Mouse (Mus musculus) cerebellum, adult 9-10 months (tissue): ENCODE data around the gene Ier5.

ENCODE experiments used
- DNase-seq: peaks from one replicate; pipeline ENCODE4 v3.0.0; 2022

The Ier5 gene

DNA sequence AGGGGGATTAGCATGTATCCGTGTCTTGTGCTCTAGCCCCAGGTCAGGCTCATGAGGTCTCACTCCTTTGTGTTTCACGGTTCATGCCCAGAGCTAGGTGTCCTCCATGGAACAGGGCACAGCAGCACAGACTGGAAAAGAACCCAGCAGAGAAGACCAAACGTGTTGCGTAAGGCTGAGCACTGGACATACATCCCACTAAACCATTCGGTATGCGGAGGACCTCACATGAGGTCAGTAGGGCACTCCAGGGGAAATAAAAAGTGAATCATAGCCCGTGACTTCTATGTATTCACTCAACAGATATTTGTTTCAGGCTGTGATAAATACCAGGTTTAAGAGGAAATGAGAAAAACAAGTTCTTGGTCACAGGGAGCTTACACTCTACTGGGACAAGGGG is 23.6 kb downstream of the Ier5 start:
- no peak for DNase-seq

DNA sequence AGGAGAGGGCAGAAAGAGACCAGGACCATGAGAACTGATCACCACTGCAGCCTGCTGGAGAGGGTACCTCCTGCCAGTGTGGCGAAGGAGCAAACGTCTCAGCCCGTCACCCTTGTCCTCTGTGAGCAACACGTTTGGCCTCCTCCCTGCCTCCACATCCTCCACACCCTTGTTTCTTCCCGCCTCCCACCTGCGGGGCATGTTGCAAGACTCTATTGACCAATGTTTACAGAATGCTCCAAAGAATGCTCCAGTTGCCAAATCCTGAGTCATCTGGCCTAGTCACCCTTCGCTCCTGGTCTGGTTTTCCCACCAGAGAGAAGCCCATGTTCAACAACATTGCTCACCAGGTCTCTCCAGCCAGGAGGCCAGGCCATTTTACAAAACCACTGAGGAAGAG is 24.6 kb downstream of the Ier5 start:
- no peak for DNase-seq

DNA sequence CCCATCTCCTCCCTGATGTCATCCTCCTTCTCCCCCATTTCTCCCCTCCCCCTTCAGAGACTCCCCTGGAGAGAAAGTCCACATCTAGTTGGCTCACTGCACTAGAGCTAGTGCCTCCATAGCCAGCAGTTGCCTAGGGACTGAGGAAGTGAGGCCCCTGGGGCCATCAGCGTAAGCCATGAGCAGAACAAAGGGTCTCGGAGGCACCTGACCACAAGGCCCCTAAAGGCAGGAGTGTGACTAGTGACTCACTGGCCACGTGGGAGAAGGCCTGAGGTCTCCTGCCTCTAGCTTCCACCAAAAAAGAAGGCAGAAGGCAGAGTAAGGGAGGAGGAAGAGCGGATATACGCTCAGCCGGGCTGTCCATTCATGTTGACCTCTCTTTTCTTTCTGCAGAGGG is 25.5 kb downstream of the Ier5 start:
- DNase-seq, result no peak

DNA sequence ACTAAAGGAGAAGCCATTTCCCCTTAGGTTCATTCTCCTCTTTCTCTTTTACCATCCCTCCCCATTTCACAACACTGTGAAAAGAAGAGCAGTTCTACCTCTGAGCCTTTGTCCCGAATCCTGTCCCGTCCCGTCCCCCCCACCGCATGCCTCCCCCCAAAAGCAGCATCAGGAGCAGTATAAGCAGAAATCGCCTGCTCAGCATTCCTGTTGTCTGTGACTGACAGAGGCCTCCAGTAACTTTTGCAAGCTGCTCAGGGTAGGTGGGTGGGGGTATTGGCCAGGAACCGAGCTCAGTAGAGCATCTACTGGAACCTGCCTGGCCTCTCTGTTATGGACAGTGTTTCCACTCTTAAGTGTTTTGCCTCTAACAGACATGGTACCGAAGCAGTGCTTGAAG is 26.3 kb downstream of the Ier5 start:
- DNase-seq, result no peak

DNA sequence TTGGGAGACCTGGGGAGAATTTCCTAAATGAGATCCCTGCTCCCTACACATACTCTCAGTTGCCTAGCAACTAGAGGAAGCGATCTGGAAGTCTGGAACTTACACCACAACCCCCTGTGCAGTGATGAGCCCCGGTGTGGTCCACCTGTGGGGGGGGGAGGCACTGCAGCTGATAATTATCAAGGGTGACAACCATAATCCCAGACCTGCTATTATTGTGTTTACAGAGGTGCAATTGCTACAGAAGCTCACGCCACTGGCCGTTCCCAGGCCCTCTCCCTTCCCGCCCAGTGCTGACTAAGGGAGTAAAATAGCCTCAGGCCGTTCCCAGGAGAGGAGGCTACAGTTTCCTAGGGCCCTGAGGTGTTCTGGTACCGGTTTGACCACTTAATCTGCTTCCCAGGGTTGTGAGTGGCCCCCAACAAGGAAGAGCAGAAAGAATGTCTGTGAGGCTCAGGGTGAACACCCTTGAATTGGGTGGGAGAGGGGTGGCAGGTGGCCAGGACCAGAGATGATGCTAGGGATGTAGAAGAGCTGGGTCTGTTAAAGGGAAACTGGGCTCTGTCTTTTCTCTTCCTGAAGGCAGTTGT is 28.1 kb downstream of the Ier5 start:
- DNase-seq, result no peak

DNA sequence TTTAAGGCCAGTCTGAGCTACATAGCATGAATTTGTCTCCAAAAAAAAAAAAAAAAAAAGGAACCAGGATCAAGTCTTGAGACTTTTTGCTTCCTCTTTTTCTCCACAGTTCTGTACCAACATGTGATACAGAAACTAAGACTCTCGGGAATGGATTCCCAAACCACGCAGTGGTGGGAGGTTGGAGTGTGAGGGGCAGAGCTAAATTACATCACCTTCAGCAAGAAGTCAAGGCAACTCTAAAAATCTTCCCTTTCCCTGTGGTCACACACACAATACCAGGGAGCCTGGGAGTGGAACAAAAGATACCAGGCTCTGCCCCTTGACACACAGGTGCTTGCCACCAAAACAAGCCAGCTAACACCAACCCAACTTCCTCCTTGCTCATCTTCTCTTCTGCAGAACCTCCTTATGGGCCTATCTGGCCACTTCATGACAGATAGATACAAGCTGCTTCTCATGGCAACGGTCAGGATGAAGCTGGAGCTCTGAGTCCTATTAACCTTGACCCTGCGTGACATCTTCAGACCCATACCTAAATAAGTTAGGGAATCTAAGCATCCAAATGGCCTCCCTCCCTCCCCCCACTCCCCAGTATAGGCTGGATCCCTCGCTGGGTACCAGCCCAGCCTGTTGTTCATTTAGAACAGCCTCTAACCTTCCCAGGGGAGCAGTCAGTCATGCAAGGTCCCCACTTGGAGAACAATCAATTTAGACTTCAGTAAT is 28.7 kb downstream of the Ier5 start:
- no peak for DNase-seq

DNA sequence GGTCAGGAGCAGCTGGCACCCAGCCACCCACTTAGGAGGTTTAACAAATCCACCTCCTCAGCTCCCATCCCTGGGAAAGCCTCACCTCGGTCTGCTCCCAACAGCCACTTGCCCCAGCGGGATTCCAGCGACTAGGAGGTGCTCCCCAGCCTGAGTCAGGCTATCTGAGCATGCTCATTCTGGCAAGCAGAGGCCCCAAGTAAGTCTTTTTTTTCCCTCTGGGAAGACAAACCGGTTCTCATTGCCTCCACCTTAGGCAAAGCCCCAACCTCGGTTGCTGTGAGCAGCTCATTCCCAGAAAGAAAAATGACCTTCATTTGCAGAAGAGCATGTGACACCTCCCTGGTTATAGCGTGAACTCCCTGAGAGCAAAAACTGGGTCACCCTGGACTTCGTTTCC is 29.7 kb downstream of the Ier5 start:
- no peak for DNase-seq

DNA sequence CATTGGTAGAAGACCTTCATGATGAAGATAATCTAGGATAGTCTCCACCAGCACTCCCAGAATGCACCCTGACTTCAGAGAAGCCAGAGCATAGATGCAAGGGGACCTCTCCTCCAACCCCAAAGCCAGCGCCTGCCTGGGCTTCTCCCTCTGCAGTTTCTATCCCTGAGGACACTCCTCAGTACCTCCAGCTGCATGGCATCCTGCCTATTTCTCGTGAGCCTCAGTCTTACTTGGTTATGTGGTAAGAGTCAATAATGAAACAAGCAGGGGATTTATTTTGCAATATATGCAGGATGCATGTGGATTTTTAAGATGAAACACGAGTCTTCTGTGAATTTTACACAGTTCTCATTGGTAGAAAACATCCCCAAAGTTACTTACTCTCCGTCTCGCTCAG is 33.2 kb downstream of the Ier5 start:
- no peak for DNase-seq

DNA sequence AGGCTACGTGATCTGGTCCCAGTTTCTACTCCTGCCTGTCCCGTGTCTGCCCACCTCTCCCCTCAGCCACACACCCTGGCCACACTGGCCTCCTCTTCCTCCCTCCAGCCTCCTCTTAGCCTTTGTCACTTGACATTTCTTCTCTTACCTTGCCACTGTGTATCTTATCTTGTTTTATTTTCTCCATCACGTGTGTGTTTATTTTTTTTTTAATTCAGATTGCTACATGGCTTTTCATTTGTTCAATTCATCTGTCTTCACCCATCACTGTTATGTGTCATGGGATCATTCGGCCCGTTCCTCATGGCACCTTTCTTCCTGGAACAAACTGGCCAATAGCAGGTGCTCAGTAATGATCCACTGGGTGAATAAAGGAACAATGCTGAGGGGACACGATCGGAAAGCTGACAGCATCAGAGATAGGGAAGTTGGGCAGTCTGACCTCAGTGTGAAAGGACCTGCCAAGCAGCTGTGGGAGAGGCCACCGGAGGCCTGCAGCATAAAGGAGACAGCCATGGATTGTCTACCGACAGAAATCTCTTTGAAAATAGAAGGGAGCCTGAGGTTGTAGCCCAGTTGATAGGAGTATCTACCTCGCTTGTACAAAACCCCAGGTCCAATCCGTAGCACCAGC is 34.3 kb downstream of the Ier5 start:
- no peak for DNase-seq

DNA sequence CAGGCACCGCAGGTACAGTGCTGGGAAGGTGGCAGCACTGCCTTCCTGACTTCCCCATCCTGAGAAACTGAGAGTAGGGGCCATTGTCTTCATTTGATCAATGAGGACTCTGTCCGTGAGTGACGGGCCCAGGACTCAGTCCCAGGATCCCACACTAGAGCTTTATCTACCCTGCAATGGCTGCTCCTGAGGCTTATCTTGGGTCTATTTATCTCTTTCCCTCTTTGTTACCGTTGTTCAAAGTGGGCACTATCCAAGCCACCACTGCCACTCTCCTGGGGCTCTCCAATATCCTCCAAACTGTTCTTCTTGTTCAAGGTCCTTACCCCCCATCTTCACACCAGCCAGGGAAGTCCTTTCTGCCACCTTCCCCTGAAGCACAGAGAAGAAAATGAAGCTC is 34.8 kb downstream of the Ier5 start:
- DNase-seq, result no peak

DNA sequence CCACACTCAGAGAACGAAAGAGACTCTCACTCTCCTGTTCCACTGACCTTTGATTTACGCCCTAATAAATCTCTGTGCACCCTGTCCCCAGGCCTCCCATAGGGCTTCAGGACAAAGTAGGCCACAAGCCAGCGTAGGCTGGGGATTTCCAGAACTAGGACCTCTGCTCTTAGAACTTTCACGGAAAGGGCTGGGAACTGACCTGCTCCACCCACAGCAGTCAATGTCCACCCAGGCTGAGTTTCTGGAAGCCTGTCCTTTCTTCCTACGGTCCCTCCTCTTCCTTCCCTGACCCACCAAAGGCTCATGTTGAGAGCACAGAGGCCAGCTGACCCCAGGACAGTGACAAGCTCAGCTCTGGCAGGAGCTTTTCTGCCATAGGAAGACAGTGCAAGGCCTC is 35.3 kb downstream of the Ier5 start:
- DNase-seq, result no peak

DNA sequence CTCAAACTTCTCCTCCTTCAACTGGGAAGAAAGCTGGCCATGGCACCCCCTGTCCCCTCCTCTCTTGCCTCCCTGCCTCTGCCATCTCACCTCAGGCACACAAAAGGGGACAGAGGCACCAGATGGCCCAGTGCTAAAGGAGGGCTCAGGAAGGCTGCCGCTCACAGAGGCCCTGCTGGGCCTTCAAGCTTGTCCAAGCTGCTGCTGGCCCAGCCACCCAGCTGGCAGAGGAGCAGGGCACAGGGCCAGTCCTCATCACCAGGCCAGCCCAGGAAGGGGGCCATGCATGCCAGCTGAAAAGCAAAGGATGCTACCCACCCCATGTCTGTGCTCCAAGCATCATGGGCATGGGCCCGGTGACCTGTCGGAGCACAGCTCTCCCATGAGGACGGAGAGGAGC is 36.5 kb downstream of the Ier5 start:
- DNase-seq, result peak; percentile 91

DNA sequence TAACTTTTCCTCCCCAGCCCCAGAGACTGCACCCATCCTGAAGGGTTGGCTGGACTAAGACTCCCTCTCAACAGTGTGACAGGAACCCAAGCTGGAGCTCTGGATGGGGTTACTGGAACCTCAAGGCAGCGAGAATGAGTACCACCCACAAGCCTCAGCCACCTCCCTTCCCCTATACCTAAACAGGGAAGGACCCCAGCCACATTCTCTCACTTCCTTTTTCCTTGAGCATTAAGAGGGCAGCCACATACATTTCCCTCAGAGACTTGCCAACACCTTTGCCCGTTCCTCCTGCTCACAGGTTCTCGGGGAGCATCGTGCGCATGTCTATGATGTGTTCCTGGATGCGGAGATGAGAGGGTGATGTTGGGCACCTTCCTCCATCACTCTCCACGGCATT is 37.4 kb downstream of the Ier5 start:
- no peak for DNase-seq

DNA sequence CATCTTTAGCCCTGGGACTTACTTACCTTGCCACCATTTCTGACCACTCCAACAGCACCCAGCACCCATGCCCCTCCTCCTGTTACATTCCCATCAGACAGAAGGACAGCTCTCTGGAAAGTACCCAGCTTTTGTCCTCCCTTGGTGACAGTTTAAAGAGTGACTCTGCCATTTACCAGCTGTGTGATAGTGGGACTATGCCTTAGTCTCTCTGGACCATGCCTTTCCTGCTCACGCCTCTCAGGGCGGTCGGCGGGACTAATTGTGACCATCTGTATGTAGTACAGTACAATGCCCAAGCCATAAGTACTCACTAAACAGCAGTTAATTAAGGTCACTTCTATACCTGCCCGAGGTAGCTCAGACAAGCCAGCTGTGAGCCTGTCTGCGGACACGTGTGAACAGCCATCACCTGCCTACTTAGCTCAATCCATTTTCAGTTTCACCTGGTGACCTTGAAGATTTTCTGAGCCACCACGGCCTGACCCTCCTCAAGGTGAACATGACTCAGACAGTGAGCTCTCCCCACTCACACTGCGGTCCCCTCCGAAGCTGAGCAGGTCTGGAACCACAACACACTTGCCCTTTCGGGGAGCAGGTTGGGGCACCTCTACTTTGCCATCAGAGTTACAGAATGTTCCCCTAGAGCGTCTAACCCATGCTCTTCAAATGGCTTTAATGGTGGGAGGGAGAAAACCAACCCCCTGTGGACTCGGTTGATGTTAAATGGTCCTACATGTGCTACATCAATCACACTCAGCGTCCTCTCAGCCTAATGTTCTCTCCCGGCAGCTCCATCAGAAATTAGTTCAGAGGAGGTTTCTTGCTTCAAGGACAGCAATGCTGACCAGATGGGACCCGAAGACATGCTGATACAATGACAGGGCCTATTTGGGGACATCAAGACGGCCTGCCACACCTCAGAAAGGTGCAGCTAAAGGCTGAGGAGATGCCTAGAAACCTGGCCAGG is 38.3 kb downstream of the Ier5 start:
- DNase-seq, result peak; percentile 46

DNA sequence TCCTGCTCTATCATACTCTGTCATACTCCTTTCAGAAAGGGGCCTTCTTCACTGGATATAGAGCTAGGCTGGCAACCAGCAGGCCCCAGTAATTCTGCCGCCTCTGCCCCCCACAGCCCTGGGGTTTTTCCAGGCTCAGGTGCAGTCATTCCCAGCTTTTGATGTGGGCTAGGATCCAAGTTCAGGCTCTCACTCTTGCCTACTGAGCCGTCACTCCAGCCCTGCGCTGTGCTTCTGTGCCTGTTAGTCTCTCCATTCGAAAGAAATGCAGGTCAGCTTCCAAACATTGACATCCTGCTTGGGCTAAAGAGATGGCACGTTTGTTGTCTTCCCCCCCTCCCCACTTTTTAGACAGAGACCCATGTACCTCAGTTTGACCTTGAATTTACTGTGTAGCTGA is 39.2 kb downstream of the Ier5 start:
- peak; percentile 50 for DNase-seq

DNA sequence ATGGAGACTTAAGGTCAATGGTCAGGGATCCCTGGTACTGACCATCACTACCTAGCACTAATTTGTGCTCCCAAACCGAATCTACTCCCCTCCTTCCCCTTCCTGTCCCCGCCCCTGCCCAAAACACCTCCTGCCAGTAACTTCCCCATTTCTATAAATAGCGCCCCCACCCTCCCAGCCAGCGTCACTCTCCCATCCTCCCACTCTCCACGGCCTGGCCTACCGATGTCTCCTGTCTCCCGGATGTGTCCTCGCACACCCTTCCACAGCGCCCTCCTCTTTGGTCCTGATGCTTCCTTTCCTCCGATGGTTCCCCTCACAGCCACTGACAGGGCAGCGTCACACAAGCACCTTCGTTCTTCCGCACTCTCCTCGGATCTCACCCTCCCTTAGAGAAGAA is 39.9 kb downstream of the Ier5 start:
- DNase-seq, result no peak

DNA sequence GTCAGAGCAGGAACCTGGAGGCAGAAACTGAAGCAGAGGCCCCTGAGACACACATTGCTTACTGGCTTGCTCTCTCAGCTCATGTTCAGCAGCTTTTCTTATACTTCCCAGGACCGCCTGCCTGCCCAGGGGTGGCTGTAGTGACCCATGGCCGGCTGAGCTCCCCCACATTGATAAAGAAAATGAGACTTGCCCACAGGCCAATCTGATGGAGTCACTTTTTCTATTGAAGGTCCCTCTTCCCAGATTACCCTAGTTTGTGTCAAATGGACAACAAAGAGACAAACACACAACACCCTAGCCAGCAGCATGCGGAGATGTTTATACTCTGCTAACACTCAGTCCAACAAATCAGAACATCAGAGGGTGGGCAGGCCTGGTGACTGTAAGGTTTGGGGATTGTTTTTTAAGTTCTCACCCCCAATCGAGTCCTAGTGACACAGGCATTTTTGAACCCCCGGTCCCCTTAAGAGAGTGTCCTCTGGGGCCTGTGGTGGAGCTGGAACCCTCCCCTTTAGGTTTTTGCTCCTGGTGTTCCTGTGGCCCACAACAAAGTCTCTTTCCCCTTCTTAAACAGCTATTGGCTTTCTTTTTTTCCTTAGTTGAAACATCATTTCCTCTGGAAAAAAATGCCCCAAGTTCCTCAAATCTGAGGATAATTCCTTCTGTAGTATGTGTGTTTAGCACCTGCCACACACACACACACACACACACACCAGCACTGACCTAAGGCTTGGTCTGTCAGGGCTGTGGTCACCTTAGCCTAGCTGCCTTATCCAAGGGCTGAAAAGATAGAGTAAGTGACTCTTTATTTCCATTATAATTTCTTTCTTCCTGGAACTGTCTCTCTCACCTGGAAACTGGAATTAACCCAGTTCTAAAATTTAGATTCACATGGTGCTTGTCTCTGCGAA is 41.1 kb downstream of the Ier5 start:
- DNase-seq, result no peak

DNA sequence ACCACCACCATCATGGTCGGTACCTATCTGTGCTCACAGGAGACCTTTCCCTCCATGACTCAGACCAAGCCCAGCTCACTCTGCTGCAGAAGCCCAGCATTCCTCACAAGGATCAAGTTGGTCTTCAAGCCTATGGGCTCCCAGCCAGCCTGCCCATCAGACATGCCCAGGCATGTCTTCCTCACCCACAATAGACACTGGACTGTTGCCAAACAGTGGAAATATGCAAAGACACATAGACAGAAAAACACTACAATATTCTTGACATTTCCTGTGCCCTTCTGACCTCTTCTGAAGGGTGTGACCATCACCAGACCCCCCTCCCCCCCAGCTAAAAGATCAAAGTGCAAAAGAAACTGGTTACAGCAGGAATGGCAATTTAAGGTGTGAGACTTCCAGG is 43.3 kb downstream of the Ier5 start:
- no peak for DNase-seq

DNA sequence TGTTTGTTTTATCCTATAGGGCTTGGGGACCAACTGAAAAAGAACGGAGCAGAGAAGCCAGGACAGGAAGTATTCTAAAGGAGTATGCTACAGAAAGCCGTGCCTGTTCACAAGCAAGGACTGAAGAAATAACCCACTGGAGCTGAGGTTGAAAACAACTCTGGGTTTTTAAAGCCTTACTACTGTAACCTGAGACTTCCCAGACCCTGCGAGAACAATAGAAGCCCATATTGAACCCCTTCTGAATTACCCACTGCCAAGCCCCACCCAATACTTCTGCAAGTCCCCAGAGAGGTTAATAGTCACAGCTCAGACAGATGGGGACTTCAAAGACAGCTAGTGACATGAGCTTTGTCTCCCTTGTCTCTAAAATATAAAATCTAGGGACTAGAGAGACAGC is 44.4 kb downstream of the Ier5 start:
- DNase-seq, result no peak

DNA sequence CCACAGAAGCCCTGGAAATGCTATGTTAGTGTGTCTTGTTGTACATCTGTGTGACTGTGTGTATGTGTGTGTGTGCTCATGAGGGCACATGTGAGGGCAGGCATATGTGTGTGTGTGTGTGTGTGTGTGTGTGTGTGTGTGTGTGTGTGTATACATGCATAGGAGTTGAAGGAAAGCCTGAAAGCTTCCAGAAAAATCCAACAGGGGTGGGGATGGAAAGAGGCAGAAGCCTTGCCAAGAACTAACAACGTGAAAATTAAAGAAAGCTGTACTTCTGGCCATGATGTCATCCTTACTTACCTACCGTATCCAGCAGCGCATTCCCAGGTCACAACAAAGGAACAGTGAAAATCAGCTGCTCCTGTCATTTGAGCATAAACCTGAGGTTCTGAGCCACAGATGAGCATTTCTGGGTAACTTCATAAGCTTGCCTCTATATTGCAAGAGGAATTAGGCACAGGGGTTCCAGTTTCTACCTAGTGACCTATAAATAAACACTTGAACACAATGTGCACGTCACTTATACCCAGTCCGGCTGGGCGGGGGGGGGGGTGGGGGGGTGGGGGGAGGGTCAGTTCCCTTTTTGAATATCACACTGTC is 45.0 kb downstream of the Ier5 start:
- DNase-seq, result no peak

DNA sequence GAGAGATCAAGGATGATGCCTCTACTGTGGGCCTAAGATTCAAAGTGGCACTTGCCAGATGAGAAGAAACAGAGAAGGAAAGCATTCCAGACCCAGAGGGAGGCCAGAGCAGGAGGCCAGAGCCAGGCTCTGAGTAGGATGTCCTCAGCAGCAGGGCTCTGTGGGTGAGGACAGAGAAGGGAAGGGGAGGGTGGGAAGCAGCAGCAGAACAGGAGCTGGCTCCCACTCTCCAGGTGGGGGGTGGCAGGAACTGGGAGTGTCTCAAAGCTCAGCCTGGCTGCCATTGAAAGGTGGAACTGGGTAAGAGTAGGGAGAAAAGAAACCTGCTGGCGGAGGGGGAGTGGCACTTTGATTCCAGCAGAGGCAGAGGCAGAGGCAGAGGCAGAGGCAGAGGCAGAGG is 46.1 kb downstream of the Ier5 start:
- DNase-seq, result no peak

DNA sequence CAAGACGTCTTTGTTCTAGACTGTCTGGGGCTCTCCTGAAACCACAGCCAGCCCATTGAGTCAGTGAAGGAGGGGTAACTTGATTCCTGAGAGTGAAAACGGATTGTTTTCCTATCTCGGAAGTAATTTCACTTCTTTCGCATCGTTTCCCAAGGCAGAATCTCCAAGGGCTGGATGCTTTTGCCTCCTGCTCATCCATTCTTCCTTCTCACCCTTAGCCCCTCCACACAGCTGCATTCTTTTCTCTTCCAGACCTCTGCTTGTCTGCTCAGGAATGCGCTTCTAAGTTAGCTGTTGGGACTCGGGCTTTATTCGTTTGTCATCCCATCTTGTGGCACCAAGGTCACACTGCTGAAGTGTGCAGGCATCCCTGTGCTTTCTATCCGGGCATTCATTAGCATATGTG is 46.7 kb downstream of the Ier5 start:
- DNase-seq, result no peak
